Mouse (Mus musculus): Measurements from ENCODE around the gene Gm49721. TPM values are rescaled to one million over a fixed set of nuclear protein-coding genes. Genes with fewer than 3 reads are reported as not detected.

Gm49721 gene
- not detected in 4 replicates for total RNA-seq (2023; ENCODE audit: inconsistent age)

DNA sequence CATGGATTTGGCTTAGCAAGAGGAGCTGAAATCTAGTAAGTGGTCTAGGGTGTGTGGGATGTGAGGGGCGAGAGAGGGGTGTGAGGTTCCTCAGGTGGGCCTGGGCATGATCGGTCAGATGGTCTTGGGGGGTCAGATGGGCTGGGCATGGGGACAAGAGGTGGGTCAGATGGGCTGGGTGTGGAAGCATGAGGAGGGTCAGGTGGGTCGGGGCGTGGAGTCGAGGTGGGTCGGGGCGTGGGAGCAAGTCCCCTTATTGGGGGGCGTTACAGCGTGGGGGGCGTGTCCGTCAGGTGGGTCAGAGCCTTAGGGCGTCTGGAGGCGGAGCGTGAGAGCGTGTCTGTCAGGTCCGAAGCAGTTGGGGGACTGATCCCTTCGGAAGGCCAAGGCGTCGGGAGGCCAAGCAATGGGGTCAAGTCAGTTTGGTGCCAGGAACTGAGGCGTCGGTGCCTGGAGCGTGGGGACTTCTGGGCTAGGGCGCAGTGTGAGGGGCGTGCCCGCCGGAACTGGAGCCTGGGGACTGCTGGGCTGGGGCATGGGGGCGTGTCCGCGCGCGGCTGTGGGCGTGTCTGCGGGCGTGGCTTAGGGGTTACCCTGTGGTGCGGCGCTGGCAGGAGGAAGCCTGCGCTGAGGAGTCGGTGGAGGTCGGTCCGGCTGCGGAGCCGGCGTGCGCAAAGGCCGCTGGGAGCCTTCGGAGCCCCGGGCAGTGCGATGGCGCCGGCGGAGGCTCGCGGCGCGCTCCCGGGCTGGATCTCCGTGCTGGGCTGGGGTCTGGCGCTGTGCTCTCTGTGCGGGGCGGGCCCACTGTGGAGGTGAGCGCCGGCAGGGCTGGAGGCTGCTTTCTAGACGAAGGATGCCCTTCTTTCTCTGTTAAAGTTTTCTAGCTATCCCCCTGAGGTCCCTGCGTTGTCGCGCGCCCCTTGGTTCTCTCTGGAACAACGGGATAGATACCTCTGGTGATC, at the start of gene Gm49721:
Gm49721 (plus strand) TSS at position 618 of the 962 bp plus-strand sequence.

DNA sequence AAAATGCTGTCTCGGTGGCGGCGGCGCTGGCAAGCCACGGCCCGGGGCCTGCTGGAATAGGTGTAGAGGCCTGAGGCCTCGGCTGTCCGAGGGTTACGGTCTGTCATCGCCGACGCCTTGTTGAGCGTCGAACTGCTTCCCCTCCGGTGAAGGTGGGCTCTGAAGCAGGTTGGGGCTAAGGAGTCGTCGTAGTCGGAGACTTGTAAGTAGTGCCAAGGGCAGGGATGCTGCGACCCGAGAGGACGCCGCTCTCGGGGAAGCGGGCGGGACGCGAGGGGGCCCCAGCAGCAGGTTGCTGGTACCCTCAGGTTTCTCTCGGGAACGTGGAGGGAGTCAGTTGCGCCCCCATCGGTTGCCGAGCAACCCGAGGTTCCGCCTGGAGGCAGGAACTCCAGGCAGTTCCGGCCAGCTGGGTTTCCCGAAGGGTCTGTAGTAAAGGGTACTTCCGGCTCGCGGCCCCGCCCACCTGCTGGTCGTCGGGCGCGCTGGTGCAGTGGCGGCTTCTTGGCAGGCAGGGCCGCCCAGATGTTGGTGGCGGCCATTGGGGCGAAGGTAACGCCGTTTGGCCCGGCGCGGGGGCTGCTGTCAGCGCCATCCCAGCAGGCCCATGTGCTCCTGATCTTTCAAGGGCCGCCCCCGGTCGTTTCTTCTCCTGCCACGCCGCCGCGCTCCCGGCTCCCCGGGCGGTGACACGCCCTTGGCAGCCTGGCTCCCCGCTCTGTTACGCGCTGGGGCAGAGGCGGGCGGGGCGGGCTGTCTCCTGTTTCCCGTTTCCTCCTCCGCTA, 30.5 kb upstream of the Gm49721 start, which contains the start of gene Rsph3b:
Rsph3b (minus strand) TSS at position 699 of the 785 bp plus-strand sequence.

DNA sequence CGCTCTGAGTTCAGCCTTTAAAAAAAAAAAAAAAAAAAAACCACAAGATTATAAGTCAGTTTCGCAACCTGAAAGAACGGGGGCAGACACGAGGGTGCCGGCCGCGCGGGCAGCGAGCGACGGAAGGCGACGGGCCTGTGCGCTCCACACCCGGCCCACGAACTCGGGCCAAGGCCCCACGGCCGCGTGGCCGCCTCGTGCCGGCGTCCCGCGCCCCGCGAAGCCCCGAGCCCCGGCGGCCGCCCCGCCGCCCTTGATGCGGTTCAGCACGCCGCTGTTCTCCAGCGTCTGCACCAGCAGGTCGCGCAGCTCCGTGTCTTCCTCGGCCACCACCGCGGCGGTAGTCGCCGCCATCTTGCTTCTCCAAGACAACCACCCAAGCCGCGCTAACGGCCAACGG, 17.9 kb upstream of the Gm49721 start, which contains the start of gene Tagap1:
Tagap1 (minus strand) TSS at position 381 of the 400 bp plus-strand sequence.

DNA sequence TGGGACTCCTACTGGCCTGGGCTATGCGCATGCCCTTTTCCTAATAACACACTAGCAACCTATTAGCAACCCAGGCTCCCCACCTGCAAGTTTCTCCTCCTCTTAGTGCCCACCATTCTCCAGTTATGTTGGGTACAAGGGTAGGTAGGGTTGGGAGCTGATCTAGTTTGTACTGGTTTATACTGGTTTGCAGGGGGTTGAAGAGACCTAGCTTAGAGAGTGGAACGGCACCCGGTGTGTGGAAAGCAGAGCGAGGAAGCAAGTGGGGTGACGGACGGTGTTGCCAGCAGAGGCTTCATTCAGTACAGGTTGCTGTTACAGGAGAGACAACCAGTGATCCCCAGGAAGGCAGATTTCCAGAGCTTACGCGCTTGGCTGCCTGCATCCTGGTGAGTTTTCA, 8.4 kb upstream of the Gm49721 start, which contains the start of gene Rnaset2b:
Rnaset2b (plus strand) TSS at position 301 of the 400 bp plus-strand sequence.

DNA sequence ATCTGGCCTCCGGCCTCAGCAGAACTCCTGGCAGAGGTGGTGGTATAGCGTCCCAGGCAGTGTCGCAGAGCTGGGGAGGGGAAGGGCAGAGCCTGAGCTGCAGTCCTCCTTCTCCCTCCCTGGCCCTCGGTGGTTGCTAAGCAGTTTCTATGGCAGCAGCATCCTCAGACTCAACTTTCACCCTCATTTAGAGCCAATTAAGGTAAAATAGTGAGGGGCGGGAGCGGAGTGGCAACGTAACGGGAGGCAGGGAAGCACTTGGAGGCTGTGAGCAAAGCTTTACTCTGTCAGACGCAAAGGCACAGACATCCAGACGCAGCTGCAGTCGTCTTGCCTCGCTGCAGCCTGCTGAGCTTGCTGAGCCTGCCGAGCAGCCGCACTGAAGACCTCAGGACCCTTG, 46.6 kb downstream of the Gm49721 start, which contains the start of gene Gm1604a:
Gm1604a (plus strand) TSS at position 312 of the 400 bp plus-strand sequence.

Other genes with a start within 250 kb of the Gm49721 start
- gene Ezr, start 196.1 kb upstream of the Gm49721 start, total RNA-seq (2023; ENCODE audit: inconsistent age) = 425 to 491 TPM (median 471 TPM) in 4 replicates
- gene Rsph3b, start 30.2 kb upstream of the Gm49721 start, total RNA-seq (2023; ENCODE audit: inconsistent age) = 7.9 to 10.6 TPM (median 9.7 TPM) in 4 replicates
- 61.2 to 72.0 TPM (median 65.4 TPM) in 4 replicates for gene Tagap1, start 17.7 kb upstream of the Gm49721 start, total RNA-seq (2023; ENCODE audit: inconsistent age)
- gene Rnaset2b, start 8.3 kb upstream of the Gm49721 start, total RNA-seq (2023; ENCODE audit: inconsistent age) = 198 to 238 TPM (median 211 TPM) in 4 replicates
- gene Gm1604a, start 46.7 kb downstream of the Gm49721 start, total RNA-seq (2023; ENCODE audit: inconsistent age) = not detected in 4 replicates
- gene Rps6ka2, start 191.2 kb downstream of the Gm49721 start, total RNA-seq (2023; ENCODE audit: inconsistent age) = 2.2 to 3.1 TPM (median 2.6 TPM) in 4 replicates

Measured in B cell, adult (primary cell).